In genomic region chr4:133083991-133084861, GRCm38 (mm10) we compare ENCODE assay signal across 8 mouse cellular contexts. TPM values are rescaled to one million over a fixed set of nuclear protein-coding genes. Genes with fewer than 3 reads are reported as not detected.
A peak's percentile ranks its signal among the peaks of the same experiment; 100 is the strongest.
DNase-seq lines count a peak whose midpoint lies in the region; ATAC-seq and TF ChIP-seq lines count a peak whose summit lies in the region.

No protein-coding gene starts in this region.

- peak overlapping the region; percentile 53; the same call in 1 of the 2 replicates for H3K27ac ChIP-seq in forebrain, embryonic 14.5 days (ENCODE audit: low read depth, low read length)
- H3K27ac ChIP-seq in limb, embryonic 10.5 days: peak overlapping the region; percentile 78

- no peak overlapping the region for H3K4me3 ChIP-seq in forebrain, embryonic 14.5 days (ENCODE audit: low read depth, low read length)
- peak overlapping the region; percentile 59; the same call in 1 of the 2 replicates for H3K4me3 ChIP-seq in limb, embryonic 10.5 days
- H3K4me3 ChIP-seq in myocyte: no peak overlapping the region

- peak overlapping the region; percentile 79 for H3K4me2 ChIP-seq in forebrain, embryonic 14.5 days (ENCODE audit: low read length)
- H3K4me2 ChIP-seq in myocyte (ENCODE audit: low read depth): peak overlapping the region; percentile 28

- no peaks in the 10 kb centered on the region for H3K9me3 ChIP-seq in forebrain, embryonic 14.5 days (replicated peaks; ENCODE audit: control insufficient read depth, low read length)
- no peaks in the 10 kb centered on the region for H3K9me3 ChIP-seq in limb, embryonic 10.5 days (replicated peaks)

- 0 out of 2 replicates have a peak, but pooled peaks cover 3% of the 10 kb centered on the region for H3K27me3 ChIP-seq in forebrain, embryonic 14.5 days (replicated peaks; ENCODE audit: control insufficient read depth, insufficient read depth, low read length)
- peaks cover 10% of the 10 kb centered on the region; the same call in 1 of the 2 replicates for H3K27me3 ChIP-seq in limb, embryonic 10.5 days (ENCODE audit: low read depth, poor library complexity, severe bottlenecking)
- no peaks in the 10 kb centered on the region for H3K27me3 ChIP-seq in myocyte (ENCODE audit: control insufficient read depth, insufficient read depth, insufficient read length)

- ATAC-seq in CD4-positive, CD25-positive, alpha-beta regulatory T cell, adult 4 months: no peak
- ATAC-seq in forebrain, embryonic 14.5 days: peak; percentile 28; the same call in 1 of the 2 replicates

- H3K79me2 ChIP-seq in myocyte (ENCODE audit: control insufficient read depth, insufficient read depth): no peaks in the 10 kb centered on the region

- WGBS in forebrain, embryonic 14.5 days: 23% methylated on average over 3 of the region's 3 CpGs
- WGBS in limb, embryonic 10.5 days: 32% methylated on average over 3 of the region's 3 CpGs

- no peak overlapping the region for H3ac ChIP-seq in myocyte (ENCODE audit: control insufficient read depth, insufficient read length)

- H3K4me1 ChIP-seq in forebrain, embryonic 14.5 days (ENCODE audit: control insufficient read depth, insufficient read depth, low read length): peaks cover 21% of the 10 kb centered on the region
- peaks cover 49% of the 10 kb centered on the region for H3K4me1 ChIP-seq in limb, embryonic 10.5 days

- peak; percentile 27 for TF ChIP-seq POLR2A in myocyte (IDR thresholded peaks at IDR 0.05; ENCODE audit: insufficient read length, low read depth)

- DNase-seq in CD4-positive, CD25-positive, alpha-beta regulatory T cell, adult 2 months (ENCODE audit: low read depth, low spot score): peak; percentile 31
- DNase-seq in ZHBTc4 (ENCODE audit: low read depth, low spot score): peak; percentile 55
- DNase-seq in forebrain, embryonic 14.5 days (ENCODE audit: low spot score): no peak
- DNase-seq in heart, postnatal 4 days: peak; percentile 81
- no peak for DNase-seq in limb, embryonic 10.5 days (ENCODE audit: low spot score)
- no peak for DNase-seq in T-cell, adult 2 months (ENCODE audit: low spot score)

- peaks cover 2% of the 10 kb centered on the region; the same call in 1 of the 2 replicates for H3K36me3 ChIP-seq in forebrain, embryonic 14.5 days (ENCODE audit: control insufficient read depth, insufficient read depth, low read length)
- H3K36me3 ChIP-seq in limb, embryonic 10.5 days: peaks cover 10% of the 10 kb centered on the region
- peaks cover 9% of the 10 kb centered on the region for H3K36me3 ChIP-seq in myocyte (ENCODE audit: control insufficient read depth, insufficient read depth)

- peak overlapping the region; percentile 55; the same call in 1 of the 2 replicates for H3K9ac ChIP-seq in forebrain, embryonic 14.5 days (ENCODE audit: low read length)

TF ChIP-seq in myocyte, 11 proteins besides CTCF, POLR2A, EP300 and RAD21:
- TF ChIP-seq MYOD1 (IDR thresholded peaks at IDR 0.05; ENCODE audit: control insufficient read depth in 1 of 3, insufficient read length in 2 of 3, low read depth in 2 of 3): peak in 1 of 3 experiments; percentile 57
- no peak for TF ChIP-seq SRF (IDR thresholded peaks at IDR 0.05; ENCODE audit: control insufficient read depth, insufficient read length, low read depth)
- TF ChIP-seq MYOG (IDR thresholded peaks at IDR 0.05; ENCODE audit: control insufficient read depth in 1 of 3, insufficient read depth in 1 of 3, insufficient read length in 2 of 3, low read depth in 2 of 3): peak in 1 of 3 experiments; percentile 47
- TF ChIP-seq CEBPB (IDR thresholded peaks at IDR 0.05; ENCODE audit: insufficient read depth, poor library complexity, severe bottlenecking): no peak
- no peak for TF ChIP-seq MAX (IDR thresholded peaks at IDR 0.05; ENCODE audit: low read depth)
- TF ChIP-seq E2F4 (IDR thresholded peaks at IDR 0.05; ENCODE audit: insufficient read depth): no peak
- TF ChIP-seq USF1 (IDR thresholded peaks at IDR 0.05; ENCODE audit: low read depth): peak; percentile 79
- TF ChIP-seq TCF12 (IDR thresholded peaks at IDR 0.05; ENCODE audit: insufficient read depth, poor library complexity, severe bottlenecking): no peak
- no peak for TF ChIP-seq POLR2AphosphoS2 (IDR thresholded peaks at IDR 0.05; ENCODE audit: insufficient read length, low read depth)
- no peak for TF ChIP-seq REST (IDR thresholded peaks at IDR 0.05; ENCODE audit: insufficient read depth, insufficient read length)
- TF ChIP-seq TCF3 (IDR thresholded peaks at IDR 0.05; ENCODE audit: insufficient read length, low read depth): no peak
TF ChIP-seq in myocyte: peak in this region for 3.

RNA-seq across cellular contexts. Expression of gene Wasf2, which starts 46.1 kb away (rescaled TPM):
- polyA plus RNA-seq in CD4-positive, CD25-positive, alpha-beta regulatory T cell, adult 4 months (2017; shearing (Covaris generic)): 10 to 100 TPM; 69.2 to 76.3 TPM
- polyA plus RNA-seq in forebrain, embryonic 14.5 days (2014; fragmentation: Nextera tagmentation; extraction: Ambion mirVana): 28.3 and 30.4 TPM in 2 replicates
- 100 to 1,000 TPM; 141 to 149 TPM for total RNA-seq in heart, postnatal 4 days (2021)
- polyA plus RNA-seq in limb, embryonic 10.5 days (2016; fragmentation: Nextera tagmentation; extraction: Ambion mirVana): 62.9 and 73.7 TPM in 2 replicates
- polyA plus RNA-seq in myocyte (2012; fragmentation: generic; extraction: Trizol): 62.0 TPM

Comparison
In these comparisons a context has a peak if more than half of its experiments do, and no peak if none do; other contexts are left out.
1. DNase-seq: peak in CD4-positive, CD25-positive, alpha-beta regulatory T cell, adult 2 months (single experiment), ZHBTc4 (single experiment) and heart, postnatal 4 days (single experiment); none in forebrain, embryonic 14.5 days (single experiment), limb, embryonic 10.5 days (single experiment) and T-cell, adult 2 months (single experiment).